Mouse (Mus musculus) CD4-positive helper T cell, adult 2 months (primary cell): ENCODE measurements at regions not wholly inside any gene's neighbourhood (a gene's known extent, or its start where the extent isn't known, plus 50 kb on each side); places are given as distances from the start of the nearest gene placed in this dataset.

Source experiments
- DNase-seq: peaks from one replicate; pipeline ENCODE4 v3.0.0-alpha.2; 2012; ENCODE audit warnings: low read depth, missing footprints, low spot score

DNA sequence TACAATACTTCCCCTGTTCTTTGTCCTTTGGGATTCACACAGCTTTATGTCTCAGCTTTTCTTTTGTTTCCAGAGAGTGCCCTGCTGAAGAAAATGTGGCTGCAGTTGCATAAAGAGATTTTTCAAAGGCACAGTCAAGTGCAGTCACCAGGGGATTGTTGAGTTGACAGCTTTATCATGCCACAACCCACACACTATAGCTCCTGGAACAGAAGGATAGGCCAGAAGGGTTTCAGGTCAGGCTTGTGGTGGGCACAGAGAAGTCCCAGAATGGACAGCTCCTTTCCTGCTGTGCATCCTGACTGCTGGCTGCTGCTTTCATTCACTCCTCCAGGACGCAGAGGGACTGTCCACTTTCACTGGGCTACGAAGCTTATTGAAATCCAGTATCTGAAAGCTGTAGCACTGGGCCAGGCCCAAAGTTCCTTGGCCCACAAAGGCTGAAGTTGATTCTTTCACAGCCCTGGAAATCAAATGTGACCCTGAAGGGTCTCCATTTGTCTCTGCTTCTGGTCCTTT lies 119.6 kb upstream of the Slc24a5 start:
- no peak for DNase-seq

DNA sequence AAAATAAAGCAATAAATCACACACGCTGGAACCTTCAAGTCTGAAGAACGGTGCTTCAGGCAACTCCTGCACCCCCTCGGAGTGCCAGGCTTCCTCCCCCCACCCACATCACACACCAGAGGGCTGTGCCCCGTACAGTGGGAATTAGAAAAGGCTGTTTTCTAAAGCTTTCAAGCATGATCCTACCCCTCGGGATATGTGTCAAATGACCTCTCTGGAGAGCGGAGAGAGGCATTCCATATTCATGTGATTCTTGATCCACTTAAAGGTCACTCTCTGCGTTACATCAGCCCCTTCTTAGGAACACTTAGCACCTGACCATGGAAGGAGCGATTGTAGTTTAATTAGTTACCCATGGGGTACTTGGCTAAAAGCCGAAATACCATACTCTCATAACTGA lies 119.1 kb upstream of the Slc24a5 start:
- no peak for DNase-seq

DNA sequence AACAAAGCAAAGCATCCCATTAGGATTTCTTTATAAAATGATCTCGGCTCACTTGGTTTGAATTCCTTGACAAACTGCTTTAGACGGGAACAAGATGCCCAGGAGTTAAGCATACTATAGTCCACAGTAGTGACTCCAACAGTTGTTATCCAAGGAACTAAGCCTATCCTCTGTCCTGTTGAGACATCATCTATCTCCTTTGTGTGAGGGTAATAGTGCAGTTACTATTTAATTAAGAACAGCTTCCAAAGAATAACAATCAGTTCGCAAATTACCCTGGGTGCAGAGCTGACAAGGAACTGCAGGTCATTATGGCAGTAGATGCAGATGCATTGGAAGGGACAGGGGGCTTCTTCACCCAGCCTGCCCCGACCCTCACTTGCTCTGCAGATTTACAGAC lies 115.7 kb upstream of the Slc24a5 start:
- DNase-seq = no peak

DNA sequence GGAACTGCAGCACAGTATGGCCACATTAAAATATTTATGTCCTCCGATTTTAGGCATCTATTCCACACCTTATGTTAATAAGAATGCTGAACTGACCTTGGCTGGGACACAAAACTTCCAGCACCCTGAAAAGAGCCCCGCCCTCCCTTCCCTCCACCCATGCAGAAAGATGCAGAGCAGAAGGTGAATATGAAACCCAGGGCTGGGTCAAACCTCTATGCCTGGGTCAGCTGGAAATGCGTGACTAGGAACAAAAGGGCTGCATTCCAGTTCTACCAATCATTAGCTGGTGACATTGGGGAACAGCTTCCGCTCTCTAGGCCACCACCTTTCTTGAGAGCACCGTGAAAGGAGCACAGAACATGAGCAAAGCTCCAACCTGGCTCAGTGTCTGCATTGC lies 114.9 kb upstream of the Slc24a5 start:
- DNase-seq = no peak

DNA sequence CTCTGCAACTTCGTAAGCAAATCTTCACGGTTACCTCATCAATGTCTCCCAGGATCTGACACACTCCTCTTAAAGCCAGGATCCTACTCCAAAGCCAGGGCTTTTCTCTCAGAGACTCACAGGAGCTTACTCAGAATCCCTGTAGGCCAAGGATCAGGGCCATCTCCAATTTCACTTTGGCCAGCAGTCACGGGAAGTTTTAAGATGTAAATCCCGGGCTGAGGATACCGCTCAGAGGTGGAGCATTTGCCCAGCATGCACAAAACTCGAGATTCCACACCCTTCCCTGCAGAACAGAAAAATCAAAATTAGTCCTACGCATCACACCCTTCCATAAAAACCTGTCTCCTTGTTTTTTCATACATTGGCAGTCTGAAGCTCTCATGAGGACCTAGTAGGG lies 112.1 kb upstream of the Slc24a5 start:
- DNase-seq = no peak

DNA sequence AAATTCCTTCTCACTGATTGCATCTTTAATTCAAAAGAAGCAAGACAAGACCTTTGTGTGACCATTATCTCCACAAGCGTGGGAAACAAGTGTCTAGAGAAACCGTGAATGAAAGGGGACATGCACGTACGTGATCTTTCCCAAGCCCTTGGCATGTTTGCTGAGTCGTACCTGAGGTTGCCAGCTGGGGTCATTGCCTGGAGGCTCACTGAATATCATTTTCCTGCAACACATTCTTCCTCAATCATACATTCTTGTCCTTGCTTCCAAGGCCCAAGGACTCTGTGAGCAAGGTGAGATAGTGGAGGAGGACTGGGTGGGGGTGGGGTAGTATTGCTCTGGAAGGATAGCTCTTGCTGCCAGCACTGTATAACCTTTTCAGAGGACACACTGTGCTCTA lies 108.5 kb upstream of the Slc24a5 start:
- no peak for DNase-seq

DNA sequence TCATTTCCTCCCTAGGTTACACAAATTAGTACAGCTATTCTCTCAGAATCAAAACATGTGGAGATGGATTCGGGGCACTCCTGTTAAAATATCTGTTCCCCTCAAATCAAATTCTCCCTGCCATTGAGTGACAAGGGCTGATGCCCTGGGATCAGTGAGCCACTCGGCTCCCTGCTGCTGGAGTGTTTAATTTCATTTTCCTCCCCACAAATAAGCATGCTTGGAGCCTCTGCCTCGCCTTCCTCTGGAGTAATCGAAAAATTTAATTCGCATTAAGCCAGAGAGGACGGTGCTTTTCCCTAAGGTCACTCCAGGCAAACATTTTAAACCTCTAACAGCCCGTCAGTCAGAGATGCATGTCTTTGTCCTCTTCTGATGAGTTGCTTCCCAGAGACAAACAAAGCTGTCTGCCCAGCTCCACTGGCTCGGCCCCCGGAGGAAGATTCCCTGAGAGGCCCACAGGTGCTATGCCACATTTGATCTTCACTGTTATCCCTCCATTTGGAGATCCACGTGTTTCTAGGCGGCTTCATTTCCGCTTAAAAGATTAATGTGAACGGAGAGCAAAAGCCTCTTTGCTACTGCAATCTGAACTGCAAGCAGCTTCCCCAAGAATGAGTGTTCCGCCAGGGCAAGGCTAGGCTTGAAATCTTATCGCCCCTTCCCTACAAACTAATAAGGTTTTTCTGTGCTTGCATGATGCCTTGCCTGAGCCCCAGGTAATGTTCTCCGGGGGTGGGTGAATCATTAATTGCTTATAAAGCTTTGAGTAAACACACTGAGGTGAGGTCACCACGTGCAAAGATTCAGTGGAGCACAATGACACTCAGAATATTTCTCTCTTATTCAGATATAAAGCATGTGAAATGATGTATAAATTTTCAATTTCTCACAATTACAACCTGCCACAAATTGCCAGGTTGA lies 95.8 kb upstream of the Slc24a5 start:
- no peak for DNase-seq

DNA sequence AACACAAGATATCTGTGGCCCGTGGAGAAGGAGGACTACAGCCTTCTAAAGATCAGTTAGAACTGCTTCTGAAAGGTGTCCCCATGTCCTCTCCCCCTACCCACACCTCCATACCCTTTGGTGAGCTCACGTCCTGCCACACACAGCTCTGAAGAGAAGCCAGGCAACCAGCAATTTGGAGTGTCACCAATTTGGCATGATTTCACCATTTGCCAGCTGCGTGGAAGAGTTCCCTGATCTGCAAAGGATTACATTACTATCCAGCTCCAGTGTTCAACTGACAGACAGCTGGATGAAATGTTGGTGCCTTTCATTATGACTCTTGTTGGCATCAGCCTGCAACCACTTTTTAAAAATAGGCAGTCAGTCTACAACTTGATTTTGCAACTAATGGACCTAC lies 92.8 kb upstream of the Slc24a5 start:
- DNase-seq = no peak

DNA sequence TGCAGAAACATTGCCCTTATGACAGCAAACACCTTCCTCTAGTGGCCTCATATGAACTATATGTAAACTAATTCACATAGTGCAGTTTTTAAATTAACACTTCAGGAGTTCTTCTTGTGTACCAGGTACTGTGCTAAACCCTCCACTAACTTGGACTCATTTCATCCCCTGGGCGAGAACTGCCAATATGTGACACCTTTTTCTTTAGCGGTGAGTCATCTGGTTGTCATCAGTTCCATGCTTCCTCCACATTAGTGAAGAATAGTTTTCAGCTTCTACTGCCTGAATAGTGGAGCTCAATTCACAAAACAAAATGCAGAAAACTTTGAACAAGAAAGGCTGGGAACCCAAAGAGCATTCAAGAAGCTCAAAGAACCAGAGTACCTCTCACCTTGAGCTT lies 76.9 kb upstream of the Slc24a5 start:
- DNase-seq = no peak

DNA sequence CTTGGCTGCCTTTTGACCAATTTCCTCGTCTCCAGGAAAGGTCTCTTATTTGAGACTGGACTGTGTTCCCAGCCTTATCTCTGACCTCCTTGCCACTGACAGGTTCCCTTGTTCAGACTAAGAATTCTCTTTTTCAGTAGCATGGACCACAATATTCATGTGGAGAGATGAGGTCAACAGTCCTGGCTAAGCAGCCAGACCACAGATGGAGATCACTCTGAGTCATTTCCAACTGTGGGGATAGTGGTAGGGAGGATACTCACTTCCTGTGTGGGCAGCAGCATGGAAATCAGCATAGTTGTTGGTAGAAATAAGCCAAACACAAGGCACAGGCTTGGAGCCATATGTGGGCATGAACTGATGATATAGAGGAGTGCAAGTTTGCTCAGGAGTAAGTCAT lies 52.9 kb upstream of the Slc24a5 start:
- no peak for DNase-seq

DNA sequence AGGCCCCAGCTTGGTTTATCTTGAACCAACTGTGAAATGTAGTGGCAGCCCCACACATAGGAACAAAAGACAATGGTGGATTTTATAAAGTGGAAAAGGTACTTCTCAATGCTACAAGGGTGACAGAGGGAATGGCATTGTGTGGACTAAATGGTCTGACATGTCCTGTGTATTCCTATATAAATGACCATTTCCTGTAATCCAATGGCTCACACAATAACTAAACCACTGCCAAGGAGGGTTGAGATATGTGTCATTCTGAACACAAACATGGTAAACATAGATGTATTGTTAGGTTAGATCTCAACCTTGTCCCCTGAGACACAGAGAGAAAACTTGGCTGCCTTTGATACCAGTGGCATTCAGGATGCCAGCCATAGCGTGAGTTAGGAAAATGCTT lies 51.0 kb upstream of the Slc24a5 start:
- DNase-seq = no peak
